20 mouse cellular contexts compared by ENCODE assay signal in the genomic region with DNA sequence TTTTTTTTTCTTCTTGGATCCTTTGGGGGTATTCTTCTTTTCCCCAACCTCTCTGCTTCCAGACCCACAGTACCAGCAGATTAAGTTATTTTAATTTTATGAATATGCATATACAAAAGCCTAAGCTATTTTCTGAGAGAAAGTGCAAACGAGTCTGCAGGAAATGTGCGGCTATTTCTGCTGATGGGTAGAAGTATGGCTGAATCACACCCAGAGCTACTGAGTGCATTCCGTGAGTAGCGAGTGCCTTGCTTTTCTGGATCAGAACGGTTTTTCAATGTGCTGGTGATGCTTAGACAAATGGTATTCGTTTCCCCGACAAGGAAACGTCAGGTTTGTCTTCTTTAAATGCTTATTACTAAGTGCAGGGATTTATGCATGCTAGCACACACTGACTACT.
A peak's percentile ranks its signal among the peaks of the same experiment; 100 is the strongest.
DNase-seq lines count a peak whose midpoint lies in the region; ATAC-seq lines count a peak whose summit lies in the region.
"Had no signal": no experiment of that assay in that cellular context is flagged by ENCODE, and none has a peak within 500 bp of the region (broad histone marks: within the 10 kb centered on the region; RNA-seq: fewer than 3 reads in every experiment).

No protein-coding gene starts in this region.

- no peaks in the 10 kb centered on the region for H3K36me3 ChIP-seq in midbrain, embryonic 15.5 days (replicated peaks)
- H3K36me3 ChIP-seq: forebrain, embryonic 10.5 days; hindbrain, embryonic 12.5 days; hindbrain, embryonic 15.5 days had no signal

- no peak for ATAC-seq in midbrain, embryonic 15.5 days (replicated peaks)
- ATAC-seq: activated CD4-positive, CD25-positive, alpha-beta regulatory T cell, adult 4 months; CD4-positive, CD25-positive, alpha-beta regulatory T cell, adult 4 months; forebrain, embryonic 13.5 days; forebrain, embryonic 16.5 days had no signal

- no peak overlapping the region for H3K4me3 ChIP-seq in midbrain, embryonic 15.5 days
- H3K4me3 ChIP-seq: forebrain, embryonic 10.5 days; forebrain, embryonic 13.5 days; gastrocnemius, adult 2 months; hindbrain, embryonic 12.5 days; hindbrain, embryonic 15.5 days had no signal

- H3K27ac ChIP-seq in midbrain, embryonic 15.5 days: no peak overlapping the region
- H3K27ac ChIP-seq: forebrain, embryonic 10.5 days; forebrain, embryonic 13.5 days; gastrocnemius, adult 2 months; hindbrain, embryonic 12.5 days; hindbrain, embryonic 15.5 days had no signal

- peak; percentile 3 for DNase-seq in layer of hippocampus, adult 9-11 months
- DNase-seq in layer of hippocampus, adult 9-10 months (ENCODE audit: low spot score): no peak
- peak; percentile 33 for DNase-seq in right cerebral cortex, adult 18-20 months
- no peak for DNase-seq in right cerebral cortex, postnatal 14 days
- peak; percentile 51 for DNase-seq in brain, adult 2 months (ENCODE audit: low read depth, low spot score)
- DNase-seq in left cerebral cortex, postnatal 36 days (ENCODE audit: low spot score in 2 of 2): peak; percentile 17 to 19
- DNase-seq: adrenal gland, adult 8-10 months; cerebellum, adult 18-20 months; cerebellum, adult 9-10 months; gastrocnemius, adult 2 months; gastrocnemius, postnatal 14 days; heart, adult 11 months had no signal

- no peaks in the 10 kb centered on the region; the same call in 1 of the 2 replicates for H3K4me1 ChIP-seq in midbrain, embryonic 15.5 days
- H3K4me1 ChIP-seq: forebrain, embryonic 13.5 days; hindbrain, embryonic 12.5 days had no signal

- intact Hi-C loops in left cerebral cortex, postnatal 36 days (cut with DNase I): no loop called here

- H3K9me3 ChIP-seq in midbrain, embryonic 15.5 days: no peaks in the 10 kb centered on the region
- H3K9me3 ChIP-seq: hindbrain, embryonic 12.5 days; hindbrain, embryonic 15.5 days had no signal

- 84% methylated on average over 8 of the region's 8 CpGs for WGBS in midbrain, embryonic 15.5 days

- no peak overlapping the region for H3K4me2 ChIP-seq in midbrain, embryonic 15.5 days
- H3K4me2 ChIP-seq: forebrain, embryonic 13.5 days had no signal

- H3K9ac ChIP-seq in midbrain, embryonic 15.5 days: no peak overlapping the region
- H3K9ac ChIP-seq: forebrain, embryonic 13.5 days; hindbrain, embryonic 12.5 days; hindbrain, embryonic 15.5 days had no signal

- no peaks in the 10 kb centered on the region for H3K27me3 ChIP-seq in midbrain, embryonic 15.5 days (replicated peaks)
- H3K27me3 ChIP-seq: forebrain, embryonic 13.5 days; hindbrain, embryonic 12.5 days; hindbrain, embryonic 15.5 days had no signal

Comparison
In these comparisons a context has a peak if more than half of its experiments do, and no peak if none do; other contexts are left out.
1. DNase-seq: peak in layer of hippocampus, adult 9-11 months (single experiment), right cerebral cortex, adult 18-20 months (single experiment), brain, adult 2 months (single experiment) and left cerebral cortex, postnatal 36 days (2 of 2); none in layer of hippocampus, adult 9-10 months (single experiment) and right cerebral cortex, postnatal 14 days (single experiment).